ENCODE assay signal across 14 mouse cellular contexts in the genomic region with DNA sequence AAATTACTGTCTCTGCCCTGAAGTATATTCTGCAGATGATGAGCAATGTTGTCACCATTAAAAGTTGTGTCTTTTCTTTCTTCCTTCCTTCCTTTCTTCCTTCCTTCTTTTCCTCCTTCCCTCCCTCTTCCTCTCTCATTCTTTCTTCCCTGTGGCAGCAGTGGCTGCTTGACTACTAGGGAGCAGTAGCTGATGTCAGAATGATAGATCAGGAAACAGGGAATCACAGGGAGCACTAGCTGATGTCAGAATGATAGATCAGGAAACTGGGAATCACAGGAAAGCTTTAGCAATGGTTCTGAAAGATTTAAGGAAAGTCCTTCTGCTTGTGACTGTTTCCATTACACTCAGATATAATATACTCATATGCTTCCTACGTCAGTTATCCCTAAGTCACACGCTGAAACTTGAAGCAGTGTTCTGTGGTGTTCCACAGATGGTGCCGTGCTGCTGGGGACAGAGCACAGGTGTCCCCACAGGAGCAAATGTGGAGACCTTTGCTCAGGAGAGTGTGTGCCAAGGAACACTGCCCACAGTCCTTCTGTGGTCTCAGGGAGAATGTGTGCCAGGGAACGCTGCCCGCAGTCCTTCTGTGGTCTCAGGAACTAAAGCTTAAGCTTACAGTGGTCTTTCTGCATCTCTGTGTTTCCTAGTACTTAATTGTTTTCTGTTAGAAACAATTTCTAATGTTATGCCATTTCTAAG. TPM values are rescaled to one million over a fixed set of nuclear protein-coding genes. Genes with fewer than 3 reads are reported as not detected.
A peak's percentile ranks its signal among the peaks of the same experiment; 100 is the strongest.
DNase-seq lines count a peak whose midpoint lies in the region; ATAC-seq and TF ChIP-seq lines count a peak whose summit lies in the region.
"Had no signal": no experiment of that assay in that cellular context is flagged by ENCODE, and none has a peak within 500 bp of the region (broad histone marks: within the 10 kb centered on the region; RNA-seq: fewer than 3 reads in every experiment).

No protein-coding gene starts in this region.

- DNase-seq in gastrocnemius, adult 2 months, result no peak
- no peak for DNase-seq in gastrocnemius, postnatal 4 days (ENCODE audit: low spot score in 2 of 2)
- no peak for DNase-seq in left cerebral cortex, adult 2 months (ENCODE audit: extremely low spot score in 1 of 2, low spot score in 2 of 2)
- DNase-seq in left cerebral cortex, postnatal 4 days, result no peak
- DNase-seq in cerebellum, postnatal 14 days, result peak; percentile 45 to 46
- no peak for DNase-seq in ovary, postnatal 36 days (ENCODE audit: low spot score)
- DNase-seq: kidney, postnatal 10 days; lung, adult 18-20 months; thymus, postnatal 14 days had no signal

- H3K4me1 ChIP-seq in intestine, embryonic 15.5 days (replicated peaks), result 0 out of 2 replicates have a peak, but pooled peaks cover 7% of the 10 kb centered on the region
- H3K4me1 ChIP-seq: forebrain, embryonic 12.5 days; heart, embryonic 12.5 days had no signal

- H3K27me3 ChIP-seq in intestine, embryonic 15.5 days (replicated peaks), result no peaks in the 10 kb centered on the region
- H3K27me3 ChIP-seq: forebrain, embryonic 12.5 days; limb, embryonic 15.5 days had no signal

- H3K9ac ChIP-seq in intestine, embryonic 15.5 days, result no peak overlapping the region
- H3K9ac ChIP-seq: forebrain, embryonic 12.5 days; heart, embryonic 12.5 days; limb, embryonic 15.5 days had no signal

- H3K4me3 ChIP-seq in gastrocnemius, adult 2 months, result peak overlapping the region; percentile 46
- H3K4me3 ChIP-seq in left cerebral cortex, adult 2 months, result no peak overlapping the region
- H3K4me3 ChIP-seq in intestine, embryonic 15.5 days (replicated peaks), result no peak overlapping the region
- H3K4me3 ChIP-seq: forebrain, embryonic 12.5 days; heart, embryonic 12.5 days; limb, embryonic 15.5 days had no signal

- 86% methylated on average over 5 of the region's 5 CpGs for WGBS in intestine, embryonic 15.5 days

- H3K4me2 ChIP-seq in intestine, embryonic 15.5 days (replicated peaks), result no peak overlapping the region
- H3K4me2 ChIP-seq: forebrain, embryonic 12.5 days; heart, embryonic 12.5 days; limb, embryonic 15.5 days had no signal

- no peak for ATAC-seq in intestine, embryonic 15.5 days
- ATAC-seq: inflammation-experienced regulatory T-cells, adult 6 months had no signal

- no peaks in the 10 kb centered on the region for H3K9me3 ChIP-seq in intestine, embryonic 15.5 days
- H3K9me3 ChIP-seq: forebrain, embryonic 12.5 days; limb, embryonic 15.5 days had no signal

- no peak for TF ChIP-seq CTCF in gastrocnemius, adult 2 months (IDR thresholded peaks at IDR 0.05)
- TF ChIP-seq CTCF in left cerebral cortex, adult 2 months (IDR thresholded peaks at IDR 0.05), result no peak

- H3K36me3 ChIP-seq in intestine, embryonic 15.5 days, result 0 out of 2 replicates have a peak, but pooled peaks cover 4% of the 10 kb centered on the region

- H3K27ac ChIP-seq in gastrocnemius, adult 2 months, result no peak overlapping the region
- peak overlapping the region; percentile 61 for H3K27ac ChIP-seq in left cerebral cortex, adult 2 months
- H3K27ac ChIP-seq in intestine, embryonic 15.5 days, result peak overlapping the region; percentile 29; the same call in 1 of the 2 replicates
- H3K27ac ChIP-seq: forebrain, embryonic 12.5 days; limb, embryonic 15.5 days had no signal

- intact Hi-C loops in gastrocnemius, adult 2 months (cut with DNase I), result no loop called here
- intact Hi-C loops in left cerebral cortex, adult 2 months (cut with DNase I), result no loop called here
- intact Hi-C loops in left cerebral cortex, postnatal 4 days (cut with DNase I), result no loop called here

RNA-seq across cellular contexts. Expression of a gene that starts 8.3 kb away (rescaled TPM):
- 1 to 10 TPM; 1.2 to 1.3 TPM for total RNA-seq in gastrocnemius, adult 2 months (2021)
- total RNA-seq in gastrocnemius, postnatal 4 days (2021), result 10 to 100 TPM in 1 of 2 experiments, 1 to 10 TPM in 1; 9.1 to 12.5 TPM
- total RNA-seq in left cerebral cortex, adult 2 months (2021), result 10 to 100 TPM; 21.7 to 22.4 TPM
- total RNA-seq in left cerebral cortex, postnatal 4 days (2021), result 10 to 100 TPM; 26.2 to 26.3 TPM
- polyA plus RNA-seq in intestine, embryonic 15.5 days (2015; fragmentation: Nextera tagmentation; extraction: Ambion mirVana), result 21.1 and 24.4 TPM in 2 replicates

RNA-seq across cellular contexts. Expression of a gene that starts 23.1 kb away (rescaled TPM):
- 10 to 100 TPM; 21.2 to 28.7 TPM for total RNA-seq in gastrocnemius, adult 2 months (2021)
- total RNA-seq in gastrocnemius, postnatal 4 days (2021), result 10 to 100 TPM; 20.9 to 24.8 TPM
- 10 to 100 TPM; 43.3 to 46.3 TPM for total RNA-seq in left cerebral cortex, adult 2 months (2021)
- 10 to 100 TPM; 48.8 to 50.7 TPM for total RNA-seq in left cerebral cortex, postnatal 4 days (2021)
- polyA plus RNA-seq in intestine, embryonic 15.5 days (2015; fragmentation: Nextera tagmentation; extraction: Ambion mirVana), result 19.1 and 19.9 TPM in 2 replicates

RNA-seq across cellular contexts. Expression of a gene that starts 55.0 kb away (rescaled TPM):
- 10 to 100 TPM; 16.5 to 17.6 TPM for total RNA-seq in gastrocnemius, adult 2 months (2021)
- total RNA-seq in gastrocnemius, postnatal 4 days (2021), result 10 to 100 TPM in 1 of 2 experiments, 1 to 10 TPM in 1; 8.8 to 11.3 TPM
- total RNA-seq in left cerebral cortex, adult 2 months (2021), result 1 to 10 TPM; 6.1 to 6.9 TPM
- total RNA-seq in left cerebral cortex, postnatal 4 days (2021), result 1 to 10 TPM; 2.2 to 4.3 TPM
- 24.8 and 25.9 TPM in 2 replicates for polyA plus RNA-seq in intestine, embryonic 15.5 days (2015; fragmentation: Nextera tagmentation; extraction: Ambion mirVana)

RNA-seq across cellular contexts. Expression of a gene that starts 55.0 kb away (rescaled TPM):
- total RNA-seq in gastrocnemius, adult 2 months (2021), result 10 to 100 TPM; 14.9 to 17.8 TPM
- total RNA-seq in gastrocnemius, postnatal 4 days (2021), result 10 to 100 TPM; 27.8 to 28.8 TPM
- total RNA-seq in left cerebral cortex, adult 2 months (2021), result 10 to 100 TPM; 13.9 to 15.5 TPM
- 10 to 100 TPM; 17.6 to 18.3 TPM for total RNA-seq in left cerebral cortex, postnatal 4 days (2021)
- 12.2 and 14.2 TPM in 2 replicates for polyA plus RNA-seq in intestine, embryonic 15.5 days (2015; fragmentation: Nextera tagmentation; extraction: Ambion mirVana)

Comparison
In these comparisons a context has a peak if more than half of its experiments do, and no peak if none do; other contexts are left out.
1. RNA of a gene that starts 8.3 kb away (total RNA-seq): 26.2 to 26.3 TPM in left cerebral cortex, postnatal 4 days, 21.7 to 22.4 TPM in left cerebral cortex, adult 2 months and 9.1 to 12.5 TPM in gastrocnemius, postnatal 4 days; 1.2 to 1.3 TPM in gastrocnemius, adult 2 months; every median in the first group is over 4 times any median in the second.
2. DNase-seq: peak in cerebellum, postnatal 14 days (2 of 2); none in gastrocnemius, adult 2 months (single experiment), gastrocnemius, postnatal 4 days (0 of 2), left cerebral cortex, adult 2 months (0 of 2), left cerebral cortex, postnatal 4 days (single experiment) and ovary, postnatal 36 days (single experiment).